ENCODE assay signal across 10 mouse cellular contexts in the genomic region with DNA sequence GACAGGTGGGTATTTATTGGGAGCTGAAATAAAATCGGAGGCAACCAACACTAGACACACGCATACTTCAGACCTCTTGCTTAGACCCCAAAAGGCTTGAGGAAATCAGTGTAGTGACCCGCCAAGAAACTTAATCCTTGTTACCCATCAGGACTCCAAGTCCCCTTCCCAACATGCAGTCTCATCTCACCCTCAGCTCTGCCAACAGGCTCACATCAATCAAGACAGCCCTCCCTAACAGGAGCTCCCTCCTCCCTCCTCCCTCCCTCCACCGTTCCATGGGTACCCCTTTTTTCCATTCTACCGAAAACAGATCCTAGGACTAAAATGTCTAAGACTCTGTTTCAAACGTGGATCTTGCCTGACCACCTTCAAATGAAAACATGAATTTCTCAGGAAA.
A peak's percentile ranks its signal among the peaks of the same experiment; 100 is the strongest.
DNase-seq lines count a peak whose midpoint lies in the region; ATAC-seq and TF ChIP-seq lines count a peak whose summit lies in the region.
"Had no signal": no experiment of that assay in that cellular context is flagged by ENCODE, and none has a peak within 500 bp of the region (broad histone marks: within the 10 kb centered on the region; RNA-seq: fewer than 3 reads in every experiment).

No protein-coding gene starts in this region.

- no peak for TF ChIP-seq CTCF in C2C12 (IDR thresholded peaks at IDR 0.05; ENCODE audit: control insufficient read depth, insufficient read depth, insufficient read length)

- H3K4me3 ChIP-seq in heart, embryonic 14.5 days (ENCODE audit: control insufficient read depth in 1 of 2, insufficient read depth in 1 of 2, low read depth in 1 of 2, low read length in 2 of 2), result peak overlapping the region; percentile 57 to 62
- peak overlapping the region; percentile 31 for H3K4me3 ChIP-seq in C2C12 (ENCODE audit: insufficient read depth, poor library complexity, severe bottlenecking)
- peak overlapping the region; percentile 48; the same call in 1 of the 2 replicates for H3K4me3 ChIP-seq in embryonic facial prominence, embryonic 12.5 days
- H3K4me3 ChIP-seq in limb, embryonic 11.5 days (ENCODE audit: low read depth, low read length), result peak overlapping the region; percentile 39; the same call in 1 of the 2 replicates

- H3ac ChIP-seq in C2C12 (ENCODE audit: control insufficient read depth, insufficient read length, low read depth), result peak overlapping the region; percentile 25

- peaks cover 18% of the 10 kb centered on the region for H3K79me2 ChIP-seq in C2C12 (ENCODE audit: control insufficient read depth, insufficient read depth)

- H3K27ac ChIP-seq in heart, embryonic 14.5 days (replicated peaks in 1 of 2; ENCODE audit: control insufficient read depth in 1 of 2, insufficient read depth in 1 of 2, low read depth in 2 of 2, low read length in 2 of 2), result peak overlapping the region; percentile 92 to 98
- no peak overlapping the region for H3K27ac ChIP-seq in embryonic facial prominence, embryonic 12.5 days
- H3K27ac ChIP-seq in limb, embryonic 11.5 days (replicated peaks; ENCODE audit: low read depth, low read length), result no peak overlapping the region

- no peaks in the 10 kb centered on the region for H3K36me3 ChIP-seq in heart, embryonic 14.5 days (ENCODE audit: control insufficient read depth, insufficient read depth, low read length)
- no peaks in the 10 kb centered on the region for H3K36me3 ChIP-seq in C2C12 (ENCODE audit: control insufficient read depth, insufficient read depth)
- H3K36me3 ChIP-seq in embryonic facial prominence, embryonic 12.5 days, result no peaks in the 10 kb centered on the region
- no peaks in the 10 kb centered on the region for H3K36me3 ChIP-seq in limb, embryonic 11.5 days (ENCODE audit: control insufficient read depth, insufficient read depth, low read length)

- H3K79me3 ChIP-seq in C2C12 (ENCODE audit: low read depth), result peaks cover 6% of the 10 kb centered on the region

- H3K9ac ChIP-seq in heart, embryonic 14.5 days (ENCODE audit: low read length), result peak overlapping the region; percentile 82
- H3K9ac ChIP-seq in embryonic facial prominence, embryonic 12.5 days, result no peak overlapping the region
- H3K9ac ChIP-seq in limb, embryonic 11.5 days (ENCODE audit: low read length), result no peak overlapping the region

- no peak for ATAC-seq in heart, embryonic 14.5 days (ENCODE audit: insufficient number of reproducible peaks, insufficient read depth, low FRiP score, low read depth)
- no peak for ATAC-seq in embryonic facial prominence, embryonic 12.5 days (ENCODE audit: insufficient number of reproducible peaks, insufficient read depth, low FRiP score, low TSS enrichment)
- ATAC-seq in limb, embryonic 11.5 days (ENCODE audit: insufficient number of reproducible peaks, low FRiP score, low TSS enrichment, low read depth), result no peak
- ATAC-seq in megakaryocyte, adult 5-6 weeks (ENCODE audit: poor library complexity, severe bottlenecking), result no peak

- H3K9me3 ChIP-seq in heart, embryonic 14.5 days (ENCODE audit: control insufficient read depth, low read length), result no peaks in the 10 kb centered on the region
- H3K9me3 ChIP-seq in embryonic facial prominence, embryonic 12.5 days, result no peaks in the 10 kb centered on the region
- H3K9me3 ChIP-seq in limb, embryonic 11.5 days (ENCODE audit: control insufficient read depth, low read length), result no peaks in the 10 kb centered on the region

- intact Hi-C loops in heart, postnatal 25 days (cut with DNase I), result no loop called here

- H3K4me1 ChIP-seq in heart, embryonic 14.5 days (ENCODE audit: control insufficient read depth in 2 of 2, insufficient read depth in 2 of 2, low read length in 2 of 2), result peaks cover 22 to 41% of the 10 kb centered on the region in 2 experiments
- H3K4me1 ChIP-seq in embryonic facial prominence, embryonic 12.5 days, result peaks cover 12% of the 10 kb centered on the region
- peaks cover 6% of the 10 kb centered on the region; the same call in 1 of the 2 replicates for H3K4me1 ChIP-seq in limb, embryonic 11.5 days (ENCODE audit: control insufficient read depth, insufficient read depth, low read length)

- peak overlapping the region; percentile 78 for H3K4me2 ChIP-seq in heart, embryonic 14.5 days (ENCODE audit: low read length)
- peak overlapping the region; percentile 85 for H3K4me2 ChIP-seq in embryonic facial prominence, embryonic 12.5 days (replicated peaks)
- H3K4me2 ChIP-seq in limb, embryonic 11.5 days (ENCODE audit: low read depth, severe bottlenecking), result peak overlapping the region; percentile 77

- peaks cover 4% of the 10 kb centered on the region; the same call in 1 of the 2 replicates for H3K27me3 ChIP-seq in heart, embryonic 14.5 days (ENCODE audit: control insufficient read depth, insufficient read depth, low read length)
- no peaks in the 10 kb centered on the region for H3K27me3 ChIP-seq in C2C12 (ENCODE audit: control insufficient read depth, insufficient read depth, insufficient read length)
- H3K27me3 ChIP-seq in embryonic facial prominence, embryonic 12.5 days, result peaks cover 19% of the 10 kb centered on the region; the same call in 1 of the 2 replicates
- H3K27me3 ChIP-seq in limb, embryonic 11.5 days (ENCODE audit: control insufficient read depth, insufficient read depth, low read length), result peaks cover 9% of the 10 kb centered on the region

- WGBS in heart, embryonic 14.5 days, result 17% methylated on average over 6 of the region's 6 CpGs
- WGBS in embryonic facial prominence, embryonic 12.5 days, result 13% methylated on average over 6 of the region's 6 CpGs
- WGBS in limb, embryonic 11.5 days, result 14% methylated on average over 6 of the region's 6 CpGs

- no peak for DNase-seq in heart, postnatal 25 days (ENCODE audit: low spot score)
- DNase-seq in limb, embryonic 11.5 days (ENCODE audit: low spot score), result no peak
- no peak for DNase-seq in adipocyte (ENCODE audit: low spot score)
- DNase-seq in layer of hippocampus, postnatal 10 days (ENCODE audit: low spot score in 2 of 2), result no peak
- DNase-seq: adrenal gland, adult 8-10 months; cerebellum, adult 8-10 months had no signal

TF ChIP-seq in C2C12, 6 proteins besides CTCF, POLR2A, EP300 and RAD21:
- TF ChIP-seq USF1 (IDR thresholded peaks at IDR 0.05; ENCODE audit: low read depth), result no peak
- no peak for TF ChIP-seq MYOD1 (IDR thresholded peaks at IDR 0.05; ENCODE audit: control insufficient read depth, insufficient read length, low read depth)
- TF ChIP-seq CEBPB (IDR thresholded peaks at IDR 0.05; ENCODE audit: low read depth), result no peak
- TF ChIP-seq MAX (IDR thresholded peaks at IDR 0.05), result no peak
- TF ChIP-seq MYOG (IDR thresholded peaks at IDR 0.05; ENCODE audit: control insufficient read depth, extremely low read depth, insufficient read length), result no peak
- TF ChIP-seq FOSL1 (IDR thresholded peaks at IDR 0.05; ENCODE audit: insufficient read depth, low read length, poor library complexity, severe bottlenecking), result no peak

Comparison
In these comparisons a context has a peak if more than half of its experiments do, and no peak if none do; other contexts are left out.
1. H3K27ac ChIP-seq: peak in heart, embryonic 14.5 days (2 of 2); none in embryonic facial prominence, embryonic 12.5 days (single experiment) and limb, embryonic 11.5 days (single experiment).
2. Peak in every context shown above with its lines, with median percentiles within 50 percentile points of each other: H3K4me2 ChIP-seq and H3K4me3 ChIP-seq.